Mouse (Mus musculus): ENCODE results near the gene Fam53b.

DNA sequence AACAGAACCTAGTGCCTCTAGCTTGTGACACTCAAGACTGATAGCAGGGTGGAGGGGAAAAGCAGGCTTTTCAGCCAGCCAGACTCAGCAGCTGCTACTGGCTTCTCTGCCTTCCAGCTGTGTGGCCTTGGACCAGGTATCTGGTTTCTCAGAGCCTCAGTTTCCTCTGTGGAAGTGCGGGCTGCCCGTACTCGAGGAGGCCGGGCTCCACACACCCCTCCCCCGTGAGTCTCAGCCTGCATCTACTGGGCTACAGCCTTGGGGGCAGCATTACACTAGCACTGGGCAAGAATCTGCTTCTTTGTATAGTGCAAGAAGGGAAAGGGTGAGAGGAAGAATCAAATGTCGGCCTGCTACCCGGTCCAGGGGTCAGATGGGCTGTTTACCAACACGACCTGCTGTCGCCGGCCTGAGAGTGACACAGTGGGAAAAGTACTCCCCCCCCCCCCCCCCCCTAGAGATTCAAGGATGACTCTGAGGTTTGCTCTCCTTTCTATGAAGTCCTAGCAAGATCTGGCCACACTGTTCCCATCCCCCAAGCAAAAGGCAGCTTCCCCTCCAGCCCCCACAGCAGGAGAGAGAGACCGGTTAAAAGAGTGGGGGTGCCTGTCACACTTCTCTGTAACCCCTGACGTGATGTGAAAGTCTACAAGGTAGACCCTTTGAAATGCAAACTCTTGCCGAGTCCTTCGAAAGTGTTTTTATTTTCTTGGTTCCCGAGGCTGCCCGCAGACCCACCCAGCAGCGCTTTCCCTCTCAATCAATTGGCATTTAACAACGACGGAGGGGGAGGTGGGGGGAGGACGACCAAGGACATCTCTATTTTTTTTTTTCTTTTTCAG, 4.6 kb downstream of the Fam53b start:
- TF ChIP-seq CTCF (IDR thresholded peaks at IDR 0.05; ENCODE audit: low read depth), result 0 out of 2 replicates have a peak, but pooled peaks have one; percentile 18
- TF ChIP-seq EP300 (IDR thresholded peaks at IDR 0.05; ENCODE audit: low read depth), result no peak

Measured in liver, embryonic 14.5 days (tissue).